Mouse (Mus musculus) cerebellum, postnatal 36 days (tissue): ENCODE measurements around the gene Usp47.

Experiments used
- DNase-seq, 2 experiments: peaks; one replicate each; pipeline ENCODE4 v3.0.0; 2021 to 2022; ENCODE audit warnings: mixed read lengths in 2 of 2

Usp47 gene

DNA sequence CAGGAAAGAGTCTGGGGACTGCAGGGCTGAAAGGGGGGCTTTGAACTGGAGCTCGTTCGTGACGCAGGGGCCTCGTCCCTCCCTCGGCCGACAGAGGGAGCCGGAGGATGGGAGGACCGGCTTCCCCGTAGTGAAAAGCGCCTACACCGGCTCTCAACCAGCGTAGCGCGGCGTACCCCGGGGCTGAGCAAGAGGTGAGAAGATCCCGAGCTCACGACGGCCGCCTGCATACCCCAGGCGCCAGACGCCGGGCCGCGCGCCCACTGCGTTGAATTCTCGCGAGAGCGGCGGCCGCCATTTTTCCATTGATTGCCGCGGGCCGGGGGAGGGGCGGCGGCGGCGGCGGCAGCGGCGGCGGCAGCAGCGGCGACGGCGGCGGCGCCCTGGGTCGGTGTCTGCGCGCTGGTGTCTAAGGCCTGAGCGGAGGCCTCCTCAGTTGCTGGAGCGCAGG is at the start of gene Usp47:
Gene Usp47, plus strand, starts transcription at position 355 of the 451 bp plus-strand sequence.
- DNase-seq, result peak; percentile 87 to 88

- no peak for DNase-seq
Measured at GRCm38 (mm10) chr7:111976401-111976800, 46.9 kb upstream of the Usp47 start.

- no peak for DNase-seq
Measured at GRCm38 (mm10) chr7:111977871-111978270, 45.4 kb upstream of the Usp47 start.

DNA sequence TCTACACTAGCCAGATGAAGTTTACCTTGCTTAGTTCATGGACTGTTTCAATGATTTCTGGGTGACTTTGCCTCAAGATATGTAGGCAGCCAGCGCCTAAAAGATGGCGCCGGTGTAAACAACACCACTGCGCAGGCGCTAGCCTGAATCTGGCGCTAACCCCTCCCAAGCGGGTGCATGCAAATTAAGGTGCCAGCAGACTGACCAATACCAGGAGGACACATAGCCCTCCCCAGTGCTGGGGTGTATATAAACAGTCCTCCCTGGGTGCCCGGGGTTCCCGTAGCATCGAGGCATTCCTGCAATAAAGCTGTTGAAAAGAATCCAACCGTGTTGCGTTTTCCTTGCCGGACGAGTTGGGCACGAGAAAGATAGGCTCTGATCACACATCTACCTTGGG is 41.0 kb upstream of the Usp47 start:
- no peak for DNase-seq

- DNase-seq, result no peak
Measured at GRCm38 (mm10) chr7:111984530-111984929, 38.8 kb upstream of the Usp47 start.

- DNase-seq, result no peak
Measured at GRCm38 (mm10) chr7:111985266-111985665, 38.0 kb upstream of the Usp47 start.

- no peak for DNase-seq
Measured at GRCm38 (mm10) chr7:111986906-111987305, 36.4 kb upstream of the Usp47 start.

DNA sequence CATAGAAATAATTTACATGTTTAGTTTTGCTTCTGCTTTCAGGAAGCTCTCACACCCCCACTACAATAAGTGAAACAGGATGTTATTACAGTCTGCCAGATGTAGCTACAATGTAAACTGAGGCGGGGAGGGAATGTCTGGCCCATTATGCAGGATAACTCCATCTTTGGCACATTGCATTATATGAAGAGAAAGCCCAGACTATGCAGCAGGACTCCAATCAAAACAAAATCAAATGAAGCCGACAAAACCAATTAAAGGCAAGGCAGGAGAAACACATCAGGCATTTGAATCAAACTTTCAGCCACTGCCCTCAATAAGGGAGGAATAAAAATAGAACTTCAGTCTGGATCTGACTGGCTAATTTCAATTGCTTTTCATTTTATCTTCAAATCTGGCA is 25.9 kb upstream of the Usp47 start:
- no peak for DNase-seq

DNA sequence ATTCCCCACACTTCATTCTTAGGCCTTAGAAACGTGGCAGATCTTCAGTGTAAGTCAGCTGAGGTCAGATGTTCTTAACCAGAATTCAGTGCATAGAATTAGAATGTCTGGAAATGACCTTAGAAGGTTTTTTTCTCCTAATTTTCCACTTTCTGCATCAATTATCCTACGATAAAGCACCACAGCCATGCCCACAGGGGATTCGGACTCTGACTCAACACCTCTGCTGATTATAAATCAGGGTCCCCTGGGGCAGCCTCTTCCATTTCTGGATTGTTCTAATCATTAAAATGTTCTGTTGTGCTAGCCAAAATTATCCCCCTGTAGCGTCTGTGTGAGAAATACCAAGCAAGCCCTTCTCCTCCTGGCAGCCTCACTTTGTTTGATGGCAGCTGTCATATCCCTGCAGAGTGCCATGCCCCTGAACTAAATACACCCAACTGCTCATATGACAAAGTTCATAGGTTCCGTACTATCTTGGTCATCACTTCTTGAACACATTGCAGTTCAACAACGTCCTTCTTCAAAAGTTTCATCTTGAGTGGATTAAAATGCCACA is 24.8 kb upstream of the Usp47 start:
- DNase-seq, result no peak

DNA sequence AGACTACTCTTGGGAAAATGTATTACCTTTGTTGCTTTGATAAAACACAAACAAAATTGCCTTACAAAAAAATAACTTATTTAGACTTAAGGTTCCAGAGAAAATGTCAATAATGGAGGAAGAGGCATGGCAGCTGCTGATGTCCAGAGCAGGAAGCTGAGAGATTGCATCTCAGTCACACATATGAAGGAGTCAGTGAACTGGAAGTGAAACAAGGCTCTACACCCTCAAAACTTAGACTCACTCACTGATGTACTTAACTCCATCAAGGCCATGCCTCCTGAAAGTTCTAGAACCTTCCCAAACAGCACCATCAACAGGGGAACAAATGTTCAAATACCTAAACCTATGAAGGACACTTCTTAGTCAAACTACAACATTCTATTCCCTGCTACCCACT is 23.9 kb upstream of the Usp47 start:
- DNase-seq, result no peak

- no peak for DNase-seq
Measured at GRCm38 (mm10) chr7:112000166-112000565, 23.1 kb upstream of the Usp47 start.

DNA sequence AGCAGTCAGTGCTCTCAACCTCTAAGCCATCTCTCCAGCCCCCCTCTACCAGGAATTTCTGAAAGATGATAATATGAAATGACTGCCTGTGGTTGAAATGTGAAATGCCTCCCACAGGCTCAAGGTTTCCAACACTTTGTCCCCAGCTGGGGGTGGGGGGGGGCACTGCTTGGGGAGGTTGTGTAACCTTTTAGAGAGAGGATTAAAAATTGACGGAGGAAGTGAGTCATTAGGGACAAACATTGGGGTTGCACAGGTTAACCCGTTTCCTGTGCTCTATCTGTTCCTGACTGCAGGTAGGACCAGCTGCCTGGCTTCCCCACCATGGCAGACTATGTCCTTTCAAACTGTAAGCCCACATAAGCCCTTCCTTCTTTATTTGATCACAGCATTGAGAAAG is 12.8 kb upstream of the Usp47 start:
- DNase-seq, result no peak

DNA sequence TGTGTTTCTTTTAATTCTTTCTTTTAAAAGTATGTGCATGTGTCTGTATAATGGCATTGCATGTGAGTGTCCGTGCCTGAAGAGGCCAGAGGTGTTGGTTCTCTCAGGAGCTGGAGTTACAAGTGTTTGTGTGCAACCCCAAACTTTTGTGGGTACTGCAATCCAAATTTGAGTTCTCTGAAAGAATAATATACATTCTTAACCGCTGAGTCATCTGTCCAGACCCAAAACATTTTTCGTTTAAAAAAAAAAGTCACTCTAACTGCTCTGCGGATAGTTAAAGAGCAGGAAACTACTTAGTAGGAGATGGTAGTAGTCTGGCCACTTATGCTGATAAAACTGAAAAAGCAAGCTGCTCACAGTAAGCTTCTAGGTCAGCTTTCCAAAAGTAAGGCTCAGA is 12.3 kb upstream of the Usp47 start:
- DNase-seq, result no peak

DNA sequence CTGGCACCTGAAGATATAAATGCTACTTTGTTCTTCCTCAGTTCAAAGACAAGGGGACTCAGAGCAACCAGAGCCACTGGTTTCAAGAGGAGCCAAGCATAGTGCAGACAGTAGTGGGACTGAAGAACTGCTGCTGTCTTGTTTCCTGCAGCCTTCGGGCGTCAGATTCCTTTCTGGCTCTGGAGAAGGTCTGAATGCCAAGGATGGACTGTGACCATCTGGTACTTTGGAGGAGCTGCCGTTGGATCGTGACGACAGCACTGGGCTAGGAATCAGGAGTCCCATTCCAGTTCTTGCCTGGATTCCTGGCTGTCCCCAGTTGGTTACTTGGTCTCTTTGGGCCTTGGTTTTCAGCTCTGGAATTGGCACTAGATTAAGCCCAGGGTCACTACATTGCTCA is 11.2 kb upstream of the Usp47 start:
- DNase-seq, result peak; percentile 91 to 94

DNA sequence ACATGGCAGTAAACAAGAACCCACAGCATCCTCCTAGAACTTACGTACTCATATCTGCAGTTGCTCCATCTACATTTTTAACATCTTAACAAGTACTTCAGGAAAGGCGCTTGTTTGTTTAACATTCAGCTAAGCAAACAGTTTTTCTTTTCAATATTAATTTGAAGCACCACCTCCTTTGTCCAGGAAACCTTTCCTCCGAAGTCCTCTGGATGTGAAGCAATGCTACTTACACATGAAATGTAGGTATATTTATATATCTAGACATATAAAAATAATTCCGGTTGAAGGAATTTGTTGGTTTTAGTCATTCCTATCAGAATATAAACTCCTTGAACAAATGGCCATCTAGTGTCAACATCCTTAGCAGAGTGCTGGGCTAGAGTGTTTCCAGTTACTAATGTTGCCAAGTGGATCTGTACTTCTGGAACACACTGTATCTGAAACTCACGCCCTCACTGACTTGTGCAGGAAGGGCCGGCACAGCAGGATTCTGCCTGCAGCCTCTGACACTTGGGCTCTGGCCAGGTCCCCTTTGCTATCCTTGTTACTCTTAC is 10.6 kb upstream of the Usp47 start:
- peak; percentile 22 to 35 for DNase-seq

GRCm38 (mm10) chr7:112014148-112014547 is 9.2 kb upstream of the Usp47 start:
- no peak for DNase-seq

- no peak for DNase-seq
Measured at GRCm38 (mm10) chr7:112022506-112023149, 676 bp upstream of the Usp47 start.

GRCm38 (mm10) chr7:112023601-112024445 is 519 bp downstream of the Usp47 start:
- DNase-seq, result no peak

DNA sequence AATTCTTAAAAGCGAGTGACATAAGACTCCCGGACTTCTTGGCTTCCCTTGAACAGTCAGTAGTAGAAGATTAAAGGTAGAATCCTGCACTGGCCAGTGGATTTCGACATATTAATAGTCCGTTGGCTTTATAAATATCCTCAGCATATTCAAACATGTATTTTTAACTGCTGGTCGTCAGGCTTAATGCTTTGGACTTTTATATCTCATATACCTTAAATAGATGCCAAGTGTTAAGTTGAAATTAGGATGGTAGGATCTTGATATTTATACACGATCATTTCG is 1.1 kb downstream of the Usp47 start:
- DNase-seq, result no peak

- no peak for DNase-seq
Measured at GRCm38 (mm10) chr7:112024856-112025255, 1.6 kb downstream of the Usp47 start.

DNA sequence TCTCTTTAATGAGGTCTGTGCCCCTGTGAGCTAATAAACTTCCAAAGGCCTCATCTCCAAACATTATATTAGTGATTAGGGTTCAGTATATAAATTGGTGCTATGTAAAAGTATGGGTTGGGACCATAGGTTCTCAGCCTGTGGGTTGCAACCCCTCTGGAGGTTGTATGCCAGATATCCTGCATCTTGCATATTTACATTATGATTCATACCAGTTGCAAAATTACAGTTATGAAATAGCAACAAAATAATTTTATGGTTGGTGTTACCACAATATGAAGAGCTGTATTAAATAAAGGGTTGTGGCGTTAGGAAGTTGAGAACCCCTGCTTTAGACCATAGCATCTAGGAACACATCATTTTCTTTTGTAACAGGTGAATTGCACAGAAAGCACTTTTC is 7.3 kb downstream of the Usp47 start:
- DNase-seq, result no peak

- DNase-seq, result no peak
Measured at GRCm38 (mm10) chr7:112035804-112036203, 12.5 kb downstream of the Usp47 start.

- DNase-seq, result no peak
Measured at GRCm38 (mm10) chr7:112036636-112037035, 13.3 kb downstream of the Usp47 start.

- no peak for DNase-seq
Measured at GRCm38 (mm10) chr7:112040271-112040670, 17.0 kb downstream of the Usp47 start.
